Mouse (Mus musculus) liver, postnatal 0 days (tissue): Measurements from ENCODE around the gene Rps10.

Experiments used
- CTCF ChIP-seq: sonication (generic); IDR thresholded peaks from 2 replicates; pipeline ENCODE4 v1.5.1; 2016; ENCODE audit warnings: antibody characterized with exemption, low read depth
- EP300 ChIP-seq: IDR thresholded peaks from 2 replicates; pipeline ENCODE4 v1.6.1; 2016; ENCODE audit warnings: antibody characterized with exemption, low read depth, mild to moderate bottlenecking

GRCm38 (mm10) chr17:27587252-27587651 lies 49.2 kb downstream of the Rps10 start:
- TF ChIP-seq CTCF = no peak
- TF ChIP-seq EP300 = no peak
